Mouse (Mus musculus): ENCODE data around the gene Asf1b. TPM values are rescaled to one million over a fixed set of nuclear protein-coding genes. Genes with fewer than 3 reads are reported as not detected.

The Asf1b gene
- polyA plus RNA-seq, 1 experiment from 2014 or later = 83.0 TPM

GRCm38 (mm10) chr8:83976101-83976630 lies 20.9 kb downstream of the Asf1b start:
- Histone ChIP-seq H3K9ac (replicated peaks; ENCODE audit: low read length) (no peak overlapping the region), H3K4me3 (ENCODE audit: low read depth, low read length) (no peak overlapping the region), H3K4me1 (ENCODE audit: control insufficient read depth, insufficient read depth, low read length) (peaks cover 3% of the 10 kb centered on the region), H3K27ac (replicated peaks; ENCODE audit: low read depth, low read length) (no peak overlapping the region), H3K36me3 (replicated peaks; ENCODE audit: control insufficient read depth, insufficient read depth, low read depth, low read length) (no peaks in the 10 kb centered on the region; the same call in 1 of the 2 replicates), H3K27me3 (ENCODE audit: control insufficient read depth, insufficient read depth, low read length) (no peaks in the 10 kb centered on the region), H3K4me2 (ENCODE audit: low read depth, low read length) (no peak overlapping the region), H3K9me3 (replicated peaks; ENCODE audit: control insufficient read depth, low read length) (no peaks in the 10 kb centered on the region)
- ATAC-seq (replicated peaks; ENCODE audit: insufficient number of reproducible peaks, low FRiP score, low TSS enrichment, low read depth) (no peak), DNase-seq (ENCODE audit: low spot score) (no peak)
- 86% methylated on average over 4 of the region's 4 CpGs for WGBS

- Histone ChIP-seq H3K4me1 (ENCODE audit: control insufficient read depth, insufficient read depth, low read length) (peaks cover 3% of the 10 kb centered on the region), H3K9ac (replicated peaks; ENCODE audit: low read length) (no peak overlapping the region), H3K4me3 (ENCODE audit: low read depth, low read length) (no peak overlapping the region), H3K27me3 (ENCODE audit: control insufficient read depth, insufficient read depth, low read length) (no peaks in the 10 kb centered on the region), H3K4me2 (ENCODE audit: low read depth, low read length) (no peak overlapping the region), H3K9me3 (replicated peaks; ENCODE audit: control insufficient read depth, low read length) (no peaks in the 10 kb centered on the region), H3K27ac (replicated peaks; ENCODE audit: low read depth, low read length) (no peak overlapping the region), H3K36me3 (replicated peaks; ENCODE audit: control insufficient read depth, insufficient read depth, low read depth, low read length) (no peaks in the 10 kb centered on the region; the same call in 1 of the 2 replicates)
- no peak for DNase-seq (ENCODE audit: low spot score)
- WGBS = 88% methylated on average over 5 of the region's 5 CpGs
- no peak for ATAC-seq (replicated peaks; ENCODE audit: insufficient number of reproducible peaks, low FRiP score, low TSS enrichment, low read depth)
Observed at GRCm38 (mm10) chr8:83976779-83977350, 21.6 kb downstream of the Asf1b start.

GRCm38 (mm10) chr8:83977646-83978045 lies 22.3 kb downstream of the Asf1b start:
- Histone ChIP-seq H3K36me3 (replicated peaks; ENCODE audit: control insufficient read depth, insufficient read depth, low read depth, low read length) (peaks cover 5% of the 10 kb centered on the region), H3K4me3 (ENCODE audit: low read depth, low read length) (no peak overlapping the region), H3K4me2 (ENCODE audit: low read depth, low read length) (no peak overlapping the region), H3K27me3 (ENCODE audit: control insufficient read depth, insufficient read depth, low read length) (no peaks in the 10 kb centered on the region), H3K9ac (replicated peaks; ENCODE audit: low read length) (no peak overlapping the region), H3K9me3 (replicated peaks; ENCODE audit: control insufficient read depth, low read length) (no peaks in the 10 kb centered on the region), H3K4me1 (ENCODE audit: control insufficient read depth, insufficient read depth, low read length) (peaks cover 3% of the 10 kb centered on the region), H3K27ac (replicated peaks; ENCODE audit: low read depth, low read length) (no peak overlapping the region)
- ATAC-seq (replicated peaks; ENCODE audit: insufficient number of reproducible peaks, low FRiP score, low TSS enrichment, low read depth) (no peak), DNase-seq (ENCODE audit: low spot score) (no peak)
- 59% methylated on average over 6 of the region's 6 CpGs for WGBS

- peaks cover 5% of the 10 kb centered on the region for H3K36me3 ChIP-seq (replicated peaks; ENCODE audit: control insufficient read depth, insufficient read depth, low read depth, low read length)
- no peaks in the 10 kb centered on the region for H3K9me3 ChIP-seq (replicated peaks; ENCODE audit: control insufficient read depth, low read length)
- 73% methylated on average over 9 of the region's 9 CpGs for whole genome bisulfite sequencing
- no peak overlapping the region for H3K4me3 ChIP-seq (ENCODE audit: low read depth, low read length)
- no peaks in the 10 kb centered on the region for H3K27me3 ChIP-seq (ENCODE audit: control insufficient read depth, insufficient read depth, low read length)
- H3K27ac ChIP-seq (replicated peaks; ENCODE audit: low read depth, low read length) = no peak overlapping the region
- DNase-seq (ENCODE audit: low spot score) = no peak
- H3K4me1 ChIP-seq (ENCODE audit: control insufficient read depth, insufficient read depth, low read length) = peaks cover 3% of the 10 kb centered on the region
- ATAC-seq (replicated peaks; ENCODE audit: insufficient number of reproducible peaks, low FRiP score, low TSS enrichment, low read depth) = no peak
- H3K4me2 ChIP-seq (ENCODE audit: low read depth, low read length) = no peak overlapping the region
- H3K9ac ChIP-seq (replicated peaks; ENCODE audit: low read length) = no peak overlapping the region
Observed at GRCm38 (mm10) chr8:83978200-83978599, 22.9 kb downstream of the Asf1b start.

- Histone ChIP-seq H3K27ac (replicated peaks; ENCODE audit: low read depth, low read length) (no peak overlapping the region), H3K4me3 (ENCODE audit: low read depth, low read length) (no peak overlapping the region), H3K9me3 (replicated peaks; ENCODE audit: control insufficient read depth, low read length) (no peaks in the 10 kb centered on the region), H3K4me2 (ENCODE audit: low read depth, low read length) (no peak overlapping the region), H3K4me1 (ENCODE audit: control insufficient read depth, insufficient read depth, low read length) (peaks cover 3% of the 10 kb centered on the region; the same call in 1 of the 2 replicates), H3K36me3 (replicated peaks; ENCODE audit: control insufficient read depth, insufficient read depth, low read depth, low read length) (peaks cover 5% of the 10 kb centered on the region), H3K27me3 (ENCODE audit: control insufficient read depth, insufficient read depth, low read length) (no peaks in the 10 kb centered on the region), H3K9ac (replicated peaks; ENCODE audit: low read length) (no peak overlapping the region)
- ATAC-seq (replicated peaks; ENCODE audit: insufficient number of reproducible peaks, low FRiP score, low TSS enrichment, low read depth) = no peak
- WGBS = 89% methylated on average over 1 of the region's 1 CpGs
- DNase-seq (ENCODE audit: low spot score) = no peak
Observed at GRCm38 (mm10) chr8:83980250-83980649, 24.9 kb downstream of the Asf1b start.

- ATAC-seq (replicated peaks; ENCODE audit: insufficient number of reproducible peaks, low FRiP score, low TSS enrichment, low read depth) (no peak), DNase-seq (ENCODE audit: low spot score) (no peak)
- peaks cover 3% of the 10 kb centered on the region; the same call in 1 of the 2 replicates for H3K4me1 ChIP-seq (ENCODE audit: control insufficient read depth, insufficient read depth, low read length)
- H3K4me2 ChIP-seq (ENCODE audit: low read depth, low read length) = no peak overlapping the region
- peaks cover 5% of the 10 kb centered on the region for H3K36me3 ChIP-seq (replicated peaks; ENCODE audit: control insufficient read depth, insufficient read depth, low read depth, low read length)
- H3K9ac ChIP-seq (replicated peaks; ENCODE audit: low read length) = no peak overlapping the region
- WGBS = 83% methylated on average over 8 of the region's 8 CpGs
- H3K27ac ChIP-seq (replicated peaks; ENCODE audit: low read depth, low read length) = no peak overlapping the region
- H3K4me3 ChIP-seq (ENCODE audit: low read depth, low read length) = no peak overlapping the region
- H3K27me3 ChIP-seq (ENCODE audit: control insufficient read depth, insufficient read depth, low read length) = no peaks in the 10 kb centered on the region
- no peaks in the 10 kb centered on the region for H3K9me3 ChIP-seq (replicated peaks; ENCODE audit: control insufficient read depth, low read length)
Observed at GRCm38 (mm10) chr8:83980845-83981244, 25.5 kb downstream of the Asf1b start.

GRCm38 (mm10) chr8:83981533-83981932 lies 26.2 kb downstream of the Asf1b start:
- peaks cover 9% of the 10 kb centered on the region for H3K36me3 ChIP-seq (replicated peaks; ENCODE audit: control insufficient read depth, insufficient read depth, low read depth, low read length)
- no peak overlapping the region for H3K9ac ChIP-seq (replicated peaks; ENCODE audit: low read length)
- no peak overlapping the region for H3K4me3 ChIP-seq (ENCODE audit: low read depth, low read length)
- no peak overlapping the region for H3K27ac ChIP-seq (replicated peaks; ENCODE audit: low read depth, low read length)
- DNase-seq (ENCODE audit: low spot score) (no peak), ATAC-seq (replicated peaks; ENCODE audit: insufficient number of reproducible peaks, low FRiP score, low TSS enrichment, low read depth) (no peak)
- 92% methylated on average over 7 of the region's 7 CpGs for WGBS
- no peak overlapping the region for H3K4me2 ChIP-seq (ENCODE audit: low read depth, low read length)
- no peaks in the 10 kb centered on the region for H3K9me3 ChIP-seq (replicated peaks; ENCODE audit: control insufficient read depth, low read length)
- H3K4me1 ChIP-seq (ENCODE audit: control insufficient read depth, insufficient read depth, low read length) = peaks cover 3% of the 10 kb centered on the region; the same call in 1 of the 2 replicates
- no peaks in the 10 kb centered on the region for H3K27me3 ChIP-seq (ENCODE audit: control insufficient read depth, insufficient read depth, low read length)

GRCm38 (mm10) chr8:83982449-83982848 lies 27.1 kb downstream of the Asf1b start:
- Histone ChIP-seq H3K27ac (replicated peaks; ENCODE audit: low read depth, low read length) (no peak overlapping the region), H3K4me3 (ENCODE audit: low read depth, low read length) (no peak overlapping the region), H3K9ac (replicated peaks; ENCODE audit: low read length) (no peak overlapping the region), H3K9me3 (replicated peaks; ENCODE audit: control insufficient read depth, low read length) (no peaks in the 10 kb centered on the region), H3K4me1 (ENCODE audit: control insufficient read depth, insufficient read depth, low read length) (peaks cover 2% of the 10 kb centered on the region; the same call in 1 of the 2 replicates), H3K36me3 (replicated peaks; ENCODE audit: control insufficient read depth, insufficient read depth, low read depth, low read length) (peaks cover 15% of the 10 kb centered on the region), H3K4me2 (ENCODE audit: low read depth, low read length) (no peak overlapping the region), H3K27me3 (ENCODE audit: control insufficient read depth, insufficient read depth, low read length) (no peaks in the 10 kb centered on the region)
- no peak for DNase-seq (ENCODE audit: low spot score)
- 85% methylated on average over 4 of the region's 4 CpGs for WGBS
- no peak for ATAC-seq (replicated peaks; ENCODE audit: insufficient number of reproducible peaks, low FRiP score, low TSS enrichment, low read depth)

Measured in embryonic facial prominence, embryonic 11.5 days (tissue).